Mouse (Mus musculus): Measurements from ENCODE around the gene Fam71f2.
A peak's percentile ranks its signal among the peaks of the same experiment; 100 is the strongest.

Fam71f2 gene

DNA sequence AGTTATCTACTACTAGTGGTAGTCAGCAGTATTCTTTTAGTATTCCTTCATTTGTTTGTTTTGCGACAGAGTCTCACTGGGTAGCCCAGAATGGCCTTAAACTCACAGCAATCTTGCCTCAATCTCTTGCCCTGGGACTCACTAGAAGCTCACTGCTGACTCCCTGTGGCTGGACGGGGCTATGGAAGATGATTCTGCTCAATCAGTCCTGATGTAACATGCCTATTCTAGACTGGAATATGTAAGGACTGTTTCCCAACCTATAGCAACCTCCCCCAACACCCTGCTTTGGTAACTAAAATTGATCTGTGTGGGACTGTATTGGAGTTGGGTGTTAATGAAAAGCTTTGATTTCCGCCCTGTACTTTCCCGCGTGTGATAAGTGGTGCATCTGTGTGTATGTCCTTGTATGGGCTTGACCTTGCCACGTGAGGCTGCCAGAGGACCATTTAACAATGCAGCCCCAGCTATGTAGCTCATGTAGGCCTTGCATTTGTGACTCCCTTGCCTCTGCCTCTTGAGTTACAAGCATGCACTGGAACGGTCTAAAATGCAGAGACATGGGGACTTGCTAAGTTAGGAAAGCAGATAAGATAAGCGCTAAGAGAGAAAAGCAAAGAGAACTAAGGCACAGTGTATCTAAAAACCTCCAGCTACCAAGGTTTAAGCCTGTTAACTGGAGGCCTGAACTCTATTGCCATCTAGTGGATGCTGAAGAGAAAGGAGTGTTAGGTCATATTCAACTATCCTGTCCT lies 703 bp upstream of the Fam71f2 start:
- DNase-seq, result peak; percentile 61

DNA sequence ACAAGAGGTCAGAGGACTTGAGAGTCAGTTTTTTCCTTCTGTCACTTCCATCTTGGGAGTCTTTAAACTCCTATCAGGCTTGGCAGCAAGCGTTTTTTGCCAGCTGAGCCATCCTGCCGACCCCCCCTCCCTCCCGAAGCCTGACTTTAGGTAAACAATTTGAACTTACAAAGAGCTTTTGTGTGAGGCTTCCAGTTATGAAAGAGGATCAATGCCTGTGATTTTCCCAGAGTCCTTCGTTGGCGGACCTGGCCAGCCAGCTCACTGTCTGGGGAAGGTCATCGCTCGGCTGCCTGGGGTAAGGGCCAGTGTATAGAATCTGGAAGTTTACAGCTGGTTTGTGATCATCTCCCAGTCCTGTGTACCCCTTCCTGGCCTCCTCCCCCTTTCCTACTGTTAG lies 1.3 kb downstream of the Fam71f2 start:
- no peak for DNase-seq

DNA sequence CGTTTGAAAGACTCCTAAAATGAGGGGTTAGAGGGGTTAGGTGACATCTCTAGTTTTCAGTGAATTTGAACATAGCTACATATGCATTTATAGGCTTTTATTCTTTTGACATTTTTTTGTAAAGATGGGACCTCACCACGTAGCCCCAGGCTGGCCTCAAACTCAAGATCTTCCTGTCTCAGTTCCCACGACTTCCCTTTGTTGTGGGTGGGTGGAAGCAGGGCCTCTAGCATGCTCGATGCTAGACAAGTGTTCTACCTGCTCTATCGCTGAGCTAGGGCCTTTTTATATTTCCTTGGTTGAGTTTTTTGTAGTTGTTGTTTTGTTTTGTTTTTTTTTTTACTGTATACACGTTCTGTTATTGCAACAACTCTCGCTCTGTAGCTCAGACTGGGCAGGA lies 7.5 kb downstream of the Fam71f2 start:
- no peak for DNase-seq

- DNase-seq, result peak; percentile 31
These were observed 8.1 kb downstream of the Fam71f2 start for GRCm38 (mm10) chr6:29287481-29287880.

GRCm38 (mm10) chr6:29287944-29288343 lies 8.6 kb downstream of the Fam71f2 start:
- peak; percentile 67 for DNase-seq

DNA sequence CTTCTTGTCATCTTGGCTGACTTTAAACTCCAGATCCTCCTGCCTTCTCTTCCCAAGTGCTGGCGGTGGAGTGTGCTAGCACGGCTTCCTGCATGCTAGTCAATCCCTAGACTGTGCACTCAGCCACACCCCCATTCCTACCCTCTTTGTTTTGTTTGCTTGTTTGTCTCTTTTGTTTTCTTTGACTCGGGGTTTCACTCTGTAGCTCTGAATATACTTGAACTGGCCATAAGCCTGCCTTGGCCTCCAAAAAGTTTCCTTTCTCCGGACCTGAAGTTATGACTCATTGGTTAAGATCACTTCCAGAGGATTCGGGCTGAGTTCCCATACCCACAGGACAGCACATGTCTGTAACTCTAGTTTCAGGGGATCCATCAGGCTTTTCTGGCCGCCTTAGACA lies 9.3 kb downstream of the Fam71f2 start:
- DNase-seq, result no peak

DNA sequence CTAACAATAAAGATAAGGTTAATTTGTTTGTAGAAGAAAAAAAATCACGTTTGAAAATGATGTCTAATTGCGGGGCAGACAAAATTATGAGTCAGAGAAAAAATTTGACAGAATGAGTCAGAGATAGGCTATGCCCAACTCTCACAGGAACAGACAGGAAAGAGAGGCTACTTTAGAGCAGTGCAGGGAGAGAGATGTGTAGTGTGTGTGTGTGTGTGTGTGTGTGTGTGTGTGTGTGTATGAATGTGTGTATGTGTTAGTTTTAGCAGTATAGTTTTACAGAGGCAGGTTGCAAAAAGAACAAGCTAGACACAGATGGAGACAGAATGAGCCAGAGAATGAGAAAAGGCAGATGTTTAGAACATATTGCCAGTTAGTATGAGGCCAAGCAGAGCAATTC lies 19.7 kb downstream of the Fam71f2 start:
- no peak for DNase-seq

DNA sequence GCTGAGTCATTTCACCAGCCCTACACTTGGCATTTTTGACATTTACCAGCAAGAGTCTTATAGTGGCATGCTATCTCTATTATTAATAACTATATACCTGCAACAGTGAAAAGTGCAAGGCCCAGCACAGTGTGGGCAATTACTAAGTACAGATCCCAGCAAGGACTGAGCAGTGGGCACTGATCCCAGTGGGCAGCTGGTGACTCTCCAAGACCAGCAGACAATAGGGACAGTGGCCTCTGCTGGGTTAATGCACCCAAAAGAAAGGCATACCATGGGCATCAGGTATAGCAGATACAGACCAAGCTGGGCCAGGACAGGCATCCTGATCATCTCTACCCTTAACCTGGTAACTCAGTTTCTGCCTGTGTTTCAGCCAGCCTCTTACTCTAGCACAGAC lies 23.9 kb downstream of the Fam71f2 start:
- DNase-seq, result no peak

GRCm38 (mm10) chr6:29303726-29304125 lies 24.3 kb downstream of the Fam71f2 start:
- DNase-seq, result no peak

DNA sequence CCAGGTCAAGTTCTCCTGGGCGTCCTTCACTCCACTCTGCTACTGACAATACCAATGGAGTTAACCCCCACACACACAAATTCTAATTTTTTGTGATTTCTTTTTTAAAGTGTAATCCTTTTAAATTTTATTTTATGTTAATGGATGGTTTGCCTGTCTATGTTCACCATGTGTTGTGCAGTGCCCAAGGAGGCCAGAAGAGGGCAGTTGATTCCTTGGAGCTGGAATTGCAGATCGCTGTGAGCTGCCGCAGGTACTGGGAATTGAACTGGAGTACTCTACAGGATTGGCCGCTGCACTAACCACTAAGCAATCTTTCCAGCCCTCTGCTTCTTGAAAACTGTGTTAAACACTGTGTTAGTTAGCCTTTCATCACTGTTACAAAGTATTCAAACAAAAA lies 26.1 kb downstream of the Fam71f2 start:
- DNase-seq, result no peak

DNA sequence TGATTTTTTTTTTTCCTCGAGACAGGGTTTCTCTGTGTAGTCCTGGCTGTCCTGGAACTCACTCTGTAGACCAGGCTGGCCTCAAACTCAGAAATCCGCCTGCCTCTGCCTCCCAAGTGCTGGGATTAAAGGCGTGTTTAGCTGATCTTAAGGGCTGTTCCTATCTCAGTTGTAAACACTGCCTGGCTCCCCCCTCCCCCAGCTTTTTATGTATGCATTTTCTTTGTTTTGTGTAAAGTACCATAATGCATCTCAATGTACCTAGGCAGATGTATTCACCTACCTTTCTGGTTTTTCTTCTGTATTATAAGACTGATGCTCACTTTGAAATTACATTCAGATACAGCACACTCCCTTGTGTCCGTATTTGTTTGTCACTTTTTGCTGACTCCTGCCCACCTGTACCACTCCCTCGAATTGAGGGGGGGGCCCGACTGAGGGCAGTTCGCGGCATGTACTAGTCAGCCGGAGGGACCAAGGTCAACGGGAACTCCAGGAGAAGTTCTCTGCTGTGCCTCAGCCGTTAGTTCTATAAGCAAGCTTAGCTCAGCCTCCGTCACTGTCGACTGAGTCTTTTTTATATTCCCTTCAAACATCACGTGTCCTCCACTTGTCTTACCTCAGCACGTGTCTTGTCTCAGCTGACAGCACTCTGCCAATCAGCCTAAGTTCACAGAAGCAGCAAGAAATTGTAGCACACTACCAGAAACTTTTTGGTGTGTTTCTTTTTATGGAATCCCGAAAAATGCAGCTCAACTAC lies 29.6 kb downstream of the Fam71f2 start:
- no peak for DNase-seq

- DNase-seq, result no peak
These were observed 34.4 kb downstream of the Fam71f2 start for GRCm38 (mm10) chr6:29313690-29314202.

DNA sequence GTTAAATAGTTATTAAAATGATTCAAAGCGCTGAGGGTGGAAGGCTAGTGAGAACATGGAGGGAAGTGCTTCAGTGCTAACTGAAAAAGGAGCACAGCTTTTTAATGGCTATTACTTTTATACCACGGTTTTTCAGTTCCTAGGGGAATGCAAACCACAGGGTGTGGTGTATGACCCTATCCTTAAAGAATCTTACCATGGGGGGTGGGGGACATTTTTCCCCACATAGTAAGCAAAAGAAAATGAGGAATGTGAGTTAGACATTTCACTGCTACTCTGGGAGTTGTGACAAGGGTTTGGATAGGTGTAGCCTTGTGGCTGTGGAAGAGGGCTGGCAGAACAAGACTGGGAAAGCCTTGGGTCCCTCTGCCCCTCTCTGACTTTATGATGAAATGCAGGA lies 37.9 kb downstream of the Fam71f2 start:
- no peak for DNase-seq

DNA sequence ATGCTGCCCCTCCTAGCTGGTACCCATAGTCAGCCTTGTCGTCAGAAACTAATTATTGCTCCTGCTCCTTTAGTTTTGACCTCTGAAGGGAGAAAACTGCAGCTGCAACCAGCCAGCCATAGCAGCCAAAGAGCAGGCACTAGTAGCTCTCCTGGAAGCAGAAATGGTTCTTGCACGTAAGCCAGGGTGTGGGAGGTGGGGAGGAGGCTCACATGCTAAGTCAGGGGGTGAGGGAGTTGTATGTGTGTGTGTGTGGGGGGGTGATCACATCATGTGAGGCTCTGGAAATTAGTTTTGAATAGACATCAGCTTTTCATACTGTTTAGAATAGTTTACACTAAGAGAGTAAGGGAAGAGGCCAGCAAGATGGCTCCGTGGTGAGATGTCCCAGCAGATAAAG lies 38.5 kb downstream of the Fam71f2 start:
- DNase-seq, result no peak

GRCm38 (mm10) chr6:29318879-29319278 lies 39.5 kb downstream of the Fam71f2 start, which contains the start of gene Fam71f1:
Fam71f1 (plus strand) TSS chr6:29319140.
- peak; percentile 81 for DNase-seq

GRCm38 (mm10) chr6:29321586-29321985 lies 42.2 kb downstream of the Fam71f2 start:
- no peak for DNase-seq

- DNase-seq, result no peak
These were observed 42.8 kb downstream of the Fam71f2 start for GRCm38 (mm10) chr6:29322147-29322546.

GRCm38 (mm10) chr6:29322735-29323134 lies 43.3 kb downstream of the Fam71f2 start:
- no peak for DNase-seq

- no peak for DNase-seq
These were observed 47.6 kb downstream of the Fam71f2 start for GRCm38 (mm10) chr6:29326961-29327360.

DNA sequence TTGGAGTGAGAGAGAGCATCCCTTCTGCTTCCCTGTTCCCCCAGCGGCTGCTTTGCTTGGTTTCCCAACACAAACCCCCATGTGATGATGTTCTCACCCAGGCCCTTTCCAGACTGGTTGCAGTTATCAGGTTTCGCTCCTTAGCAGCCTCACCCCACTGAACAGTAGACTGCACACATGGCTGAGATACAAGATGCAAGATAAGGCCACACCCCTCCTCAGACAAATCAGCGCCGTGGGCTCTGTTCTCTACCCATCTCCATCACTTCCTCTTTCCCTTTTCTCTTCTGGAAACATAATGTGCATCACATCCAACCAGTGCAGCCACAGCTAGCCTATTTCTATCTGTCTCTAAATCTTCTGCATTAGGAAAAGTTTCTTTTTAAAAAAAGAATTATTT lies 50.1 kb downstream of the Fam71f2 start:
- DNase-seq, result no peak
